Mouse (Mus musculus) cerebellum, adult 9-11 months (tissue): Measurements from ENCODE around the gene Rapgef2.
"Not testable (repeated sequence)": the region's sequence is repeated elsewhere in the genome, so short reads cannot be mapped to it uniquely, and the experiment has no call there.

Experiments
- DNase-seq: peaks from one replicate; pipeline ENCODE4 v3.0.0; 2022

Rapgef2 gene

DNA sequence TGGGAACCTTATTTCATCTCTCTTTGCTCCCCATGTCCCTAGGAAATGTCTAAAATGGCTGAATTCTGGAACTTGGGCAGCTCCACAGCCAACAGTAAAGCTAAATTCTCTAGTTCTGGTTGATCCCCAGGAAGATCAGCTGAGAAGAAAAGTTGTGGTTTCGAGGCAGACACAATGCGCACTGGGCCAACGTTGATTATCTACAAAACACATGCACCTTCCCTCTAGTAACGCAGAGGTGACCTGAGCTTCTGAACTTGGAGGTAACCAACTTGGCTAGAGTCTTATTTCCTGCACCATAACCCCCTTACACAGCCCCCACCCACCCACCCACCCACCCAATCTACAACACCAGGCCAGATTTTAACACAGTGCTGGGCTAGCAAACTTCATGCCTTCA is 55.6 kb downstream of the Rapgef2 start:
- no peak for DNase-seq

DNA sequence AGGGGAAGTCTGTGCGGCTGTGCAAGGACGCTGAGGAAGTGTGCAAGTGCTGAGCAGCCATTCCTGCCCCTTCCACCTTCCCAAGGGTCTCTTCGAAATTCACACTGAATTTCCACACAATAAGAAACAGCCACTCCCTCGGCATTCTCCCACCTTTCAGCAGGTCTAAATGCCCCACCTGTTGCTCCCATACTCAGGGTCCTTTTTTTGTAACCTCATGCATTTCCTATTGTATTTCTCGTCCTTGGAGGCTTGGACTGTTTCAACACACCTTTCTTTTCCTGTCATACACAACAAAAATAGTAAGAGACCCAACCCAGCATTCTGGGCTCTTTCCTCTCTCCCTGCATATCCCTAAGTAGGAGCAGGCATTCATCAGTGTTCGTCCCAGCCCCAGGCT is 56.8 kb downstream of the Rapgef2 start:
- no peak for DNase-seq

DNA sequence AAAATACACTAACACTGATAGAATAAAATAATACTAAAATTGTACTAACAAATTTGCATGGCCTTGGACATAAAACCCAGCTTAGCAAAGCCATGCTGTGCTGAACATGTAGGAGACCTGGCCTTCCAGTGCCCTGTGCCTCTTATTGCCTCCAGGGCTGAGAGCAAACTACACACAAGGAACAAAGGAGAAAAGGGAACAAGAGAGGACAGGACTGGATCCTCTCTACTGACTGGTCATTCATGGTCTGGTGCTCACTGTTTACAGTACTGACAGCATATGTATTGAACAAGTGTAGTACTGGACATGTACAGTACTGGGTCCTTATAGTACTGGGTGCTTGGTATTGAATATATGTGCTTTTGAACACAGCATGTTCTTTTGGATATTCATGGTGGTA is 58.0 kb downstream of the Rapgef2 start:
- DNase-seq: no peak

DNA sequence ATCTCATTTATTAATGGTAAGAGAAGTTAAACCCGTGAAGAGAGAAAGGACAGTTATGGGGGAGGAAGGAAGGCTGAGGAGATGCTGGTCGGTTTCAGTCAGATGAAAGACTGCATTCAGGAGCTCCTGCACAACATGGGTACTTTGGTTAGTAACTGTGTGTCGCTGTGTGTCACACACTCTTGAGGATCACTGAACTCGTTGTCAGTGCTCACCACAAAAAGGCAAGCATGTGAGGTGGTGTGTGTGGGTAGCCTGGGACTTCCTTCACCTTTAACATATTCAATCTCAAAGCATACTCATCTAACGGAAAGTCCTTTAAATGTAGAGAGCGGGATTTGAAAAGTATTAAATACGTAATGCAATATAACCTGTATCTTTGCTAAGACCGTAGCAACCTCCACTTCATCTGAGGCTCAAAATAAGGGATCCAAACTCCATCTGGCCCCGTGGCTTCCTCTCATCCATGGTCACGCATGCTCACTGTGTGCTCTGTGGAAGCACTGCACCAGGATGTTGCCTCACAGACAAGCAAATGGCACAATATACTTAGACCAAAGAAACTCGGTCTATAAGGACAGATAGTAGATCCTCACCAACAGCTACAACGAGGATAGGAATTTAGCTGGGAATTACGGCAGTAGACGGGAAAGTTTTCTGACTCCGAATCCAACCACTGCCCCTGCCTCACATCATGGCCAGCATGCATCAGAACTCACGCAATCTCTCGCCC is 58.8 kb downstream of the Rapgef2 start:
- DNase-seq: no peak

DNA sequence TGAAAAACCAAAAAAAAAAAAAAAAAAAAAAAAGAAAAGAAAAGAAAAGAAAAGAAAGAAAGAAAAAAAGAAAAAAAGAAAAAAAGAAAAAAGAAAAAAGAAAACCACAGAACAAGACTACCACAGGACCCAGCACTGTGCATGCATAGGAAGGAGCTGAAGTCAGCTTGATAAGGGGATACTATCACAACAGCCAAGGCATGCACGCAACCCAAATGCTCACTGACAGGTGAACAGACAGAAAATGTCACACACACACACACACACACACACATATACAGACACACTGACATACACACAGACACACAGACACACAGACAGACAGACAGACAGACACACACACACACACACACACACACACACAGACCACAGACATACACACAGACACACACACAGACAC is 59.5 kb downstream of the Rapgef2 start:
- not testable (repeated sequence) for DNase-seq

DNA sequence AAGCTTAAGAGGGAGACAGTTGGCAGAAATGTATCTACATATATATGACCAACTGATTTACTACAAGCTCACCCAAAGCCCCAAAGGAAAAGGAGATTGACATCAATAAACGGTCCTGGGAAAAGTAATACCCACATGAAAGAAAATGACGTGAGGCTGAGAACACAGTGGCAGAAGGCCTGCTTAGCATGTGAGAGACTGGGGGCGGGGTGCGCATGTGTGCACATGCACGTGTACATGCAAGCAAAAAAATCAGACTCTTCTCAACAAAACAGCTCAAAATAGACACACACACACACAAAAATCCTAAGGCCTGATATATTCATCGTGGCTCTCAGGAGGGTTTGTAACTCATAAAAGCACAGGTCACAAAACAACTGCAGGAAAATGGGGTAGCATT is 60.4 kb downstream of the Rapgef2 start:
- DNase-seq: no peak

DNA sequence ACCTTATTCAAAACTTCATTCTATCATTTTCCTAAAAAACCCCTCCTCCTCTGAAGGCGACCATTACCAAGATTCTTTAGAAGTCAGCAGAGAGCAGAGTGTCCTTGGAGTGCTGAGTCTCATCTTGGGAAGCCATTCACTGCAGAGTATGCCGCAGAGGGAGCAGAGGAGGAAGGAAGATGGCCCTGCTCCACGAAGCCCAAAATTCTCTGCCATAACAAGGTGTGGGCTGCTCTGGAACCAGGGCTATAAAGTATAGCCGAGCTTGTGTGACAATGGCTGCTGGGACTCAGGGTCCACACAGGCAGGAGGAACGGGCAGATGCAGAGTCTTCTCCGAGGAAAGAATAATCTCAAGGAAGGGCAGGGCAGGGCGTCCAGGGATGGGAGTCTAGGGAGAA is 62.0 kb downstream of the Rapgef2 start:
- no peak for DNase-seq

DNA sequence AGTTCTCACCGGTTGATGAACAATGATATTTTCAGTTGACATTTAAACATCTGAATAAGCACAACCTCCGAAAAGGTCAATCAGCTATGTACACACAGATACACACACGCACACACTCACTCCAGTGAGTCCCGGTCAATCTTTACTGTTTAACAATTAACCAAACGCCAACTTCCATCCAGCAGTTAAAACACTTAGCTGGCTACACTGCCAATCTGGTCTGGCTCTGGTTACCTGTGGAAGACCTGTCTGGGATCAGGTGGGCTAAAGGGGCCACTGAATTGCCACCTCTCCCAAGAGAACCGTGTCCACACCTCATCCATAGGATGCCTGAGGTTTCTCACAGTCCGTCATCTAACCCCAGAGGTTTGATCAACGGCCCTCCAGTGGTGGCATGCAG is 63.0 kb downstream of the Rapgef2 start:
- no peak for DNase-seq

DNA sequence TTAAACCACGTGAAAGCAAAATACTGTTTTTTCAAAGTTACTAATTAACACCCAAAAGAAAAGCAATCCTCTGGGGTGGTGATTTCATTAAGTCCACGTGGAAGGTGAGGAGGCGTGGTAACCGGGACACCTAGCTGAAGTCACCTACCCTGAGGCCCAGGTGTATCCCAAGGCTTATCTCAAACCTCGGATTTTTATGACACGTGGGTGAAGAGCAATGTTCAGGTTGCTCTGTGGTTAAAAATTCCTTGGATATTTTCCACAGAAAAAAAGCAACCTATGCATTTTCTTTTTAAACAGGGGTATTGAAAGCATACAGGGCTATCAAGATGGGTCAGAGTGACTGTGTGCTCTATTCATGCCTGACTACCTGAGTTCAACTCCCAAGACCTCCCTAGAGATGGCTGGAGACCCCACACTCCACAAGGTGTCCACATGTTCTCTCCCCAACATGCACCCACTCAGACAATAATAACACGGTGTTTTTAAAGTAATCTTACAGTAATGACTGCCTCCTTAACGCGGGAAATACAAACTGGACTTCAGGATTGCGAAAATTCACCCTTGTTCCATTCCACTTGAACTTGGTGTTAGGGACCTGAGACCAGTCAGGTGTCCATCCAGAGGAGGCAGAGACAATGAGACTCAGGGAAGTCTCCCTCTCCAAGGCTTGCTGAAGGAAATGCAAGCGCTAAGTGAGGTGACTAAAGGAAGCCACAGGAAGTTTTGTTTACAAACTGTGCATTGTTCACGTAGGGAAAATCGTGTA is 63.9 kb downstream of the Rapgef2 start:
- DNase-seq: no peak

DNA sequence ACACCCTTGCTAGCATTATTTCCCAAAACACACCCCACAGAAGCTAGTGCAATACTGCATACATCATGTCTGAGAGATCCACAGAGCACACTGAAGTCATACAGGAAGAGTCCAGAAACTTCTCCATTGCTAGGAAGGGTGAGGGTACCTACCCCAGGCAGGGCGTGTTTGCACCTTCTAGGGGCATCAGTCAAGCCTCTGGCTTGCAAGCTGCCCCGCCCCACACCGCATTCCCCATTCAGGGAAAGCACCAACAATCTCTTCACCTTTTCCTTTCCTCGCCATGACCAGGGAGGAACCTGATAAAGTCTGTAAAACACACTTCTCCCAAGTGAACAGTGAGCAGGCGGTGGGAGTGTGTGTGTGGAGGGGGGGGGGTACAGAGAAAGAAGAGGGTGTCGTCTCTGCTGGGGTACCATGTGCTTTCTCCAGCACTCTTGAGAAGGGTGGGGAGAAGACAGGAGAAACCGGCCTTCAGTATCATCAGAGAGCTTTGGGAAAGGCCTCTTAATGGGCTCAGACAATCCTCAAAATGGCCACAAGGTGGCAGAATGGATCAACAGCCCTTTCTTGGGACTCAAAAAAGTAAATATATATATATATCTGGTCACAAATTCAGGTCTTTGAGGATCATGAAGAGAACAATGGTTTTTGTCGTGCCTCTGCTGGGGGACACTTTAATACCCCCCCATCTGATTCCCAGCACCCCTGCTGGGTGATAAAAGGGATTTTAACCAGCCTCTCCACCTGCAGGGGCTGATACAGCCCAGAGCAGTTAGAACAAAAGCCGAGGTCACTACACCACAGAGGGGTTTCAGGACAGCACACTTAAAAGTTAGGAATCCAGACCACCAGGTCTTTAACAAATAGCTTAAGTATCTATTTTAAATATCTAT is 64.8 kb downstream of the Rapgef2 start:
- DNase-seq: peak; percentile 71

DNA sequence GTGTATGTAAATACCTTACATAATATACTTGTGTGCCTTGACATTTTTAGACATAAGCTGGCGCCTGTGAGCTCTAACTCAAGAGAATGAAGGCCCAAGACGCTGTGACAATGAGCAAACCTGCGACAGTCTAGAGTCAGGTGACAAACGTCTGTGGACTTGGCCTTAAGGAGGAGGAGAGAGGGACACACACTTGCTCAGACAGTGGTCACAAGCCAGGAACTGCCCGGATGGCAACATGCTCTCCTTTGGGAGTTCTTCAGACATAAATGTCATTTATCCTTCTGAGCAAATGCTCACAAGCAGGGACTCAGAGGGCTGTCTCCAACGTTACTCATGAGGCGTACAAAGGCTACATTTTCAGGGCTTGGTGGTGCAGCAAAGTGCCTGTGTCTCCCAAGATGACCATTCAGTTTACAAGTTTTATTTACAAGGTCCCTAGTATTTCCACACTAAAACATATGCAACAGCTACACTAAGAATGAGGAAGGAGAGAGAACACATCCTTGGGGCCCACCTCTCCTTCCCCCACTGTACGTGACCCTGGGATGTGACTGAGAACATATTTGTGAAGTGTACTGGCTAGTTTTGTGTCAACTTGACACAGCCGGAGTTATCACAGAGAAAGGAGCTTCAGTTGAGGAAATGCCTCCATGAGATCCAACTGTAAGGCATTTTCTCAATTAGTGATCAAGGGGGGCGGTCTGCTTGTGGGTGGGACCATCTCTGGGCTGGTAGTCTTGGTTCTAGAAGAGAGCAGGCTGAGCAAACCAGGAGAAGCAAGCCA is 67.0 kb downstream of the Rapgef2 start:
- DNase-seq: no peak

DNA sequence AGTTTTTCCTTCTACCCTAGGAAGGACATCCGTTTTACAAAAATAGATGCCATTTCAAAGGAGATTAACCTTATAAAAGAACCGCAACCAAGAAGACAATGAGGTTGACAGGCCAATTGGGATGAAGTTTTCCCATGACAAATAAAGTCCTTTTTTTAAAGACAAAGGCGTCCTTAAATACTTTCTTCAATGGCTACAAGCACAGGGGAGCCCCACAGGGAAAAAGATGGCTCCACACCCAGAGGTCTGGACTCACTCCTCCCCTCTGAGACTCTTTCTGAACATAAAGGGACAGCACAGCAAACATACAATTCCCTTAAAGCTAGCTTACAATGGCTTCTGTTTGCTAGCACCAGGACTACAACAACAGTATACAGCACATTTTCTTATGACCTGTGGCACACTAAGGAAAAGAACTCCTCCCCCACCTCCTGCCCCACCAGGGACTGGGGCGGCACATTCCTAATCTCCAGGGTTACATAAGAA is 67.7 kb downstream of the Rapgef2 start:
- no peak for DNase-seq

DNA sequence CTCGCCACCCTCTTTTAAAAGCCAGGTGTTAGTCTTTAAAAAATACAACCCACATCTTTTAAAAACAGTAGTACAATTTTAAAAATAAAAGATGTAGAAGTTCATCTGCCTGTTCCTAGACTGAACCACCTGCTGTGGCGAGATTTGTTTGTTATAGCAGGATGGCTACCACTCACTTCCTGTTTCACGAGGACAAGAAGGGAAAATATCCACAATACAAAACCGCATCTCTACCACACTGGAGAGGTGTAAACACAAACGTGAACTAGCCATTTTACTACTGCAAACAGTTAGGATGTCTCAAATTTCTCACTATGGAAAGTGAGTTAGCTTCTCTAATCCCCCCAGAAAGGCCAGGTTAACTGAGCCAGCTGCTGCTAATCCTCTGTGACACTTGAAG is 76.1 kb downstream of the Rapgef2 start:
- no peak for DNase-seq

DNA sequence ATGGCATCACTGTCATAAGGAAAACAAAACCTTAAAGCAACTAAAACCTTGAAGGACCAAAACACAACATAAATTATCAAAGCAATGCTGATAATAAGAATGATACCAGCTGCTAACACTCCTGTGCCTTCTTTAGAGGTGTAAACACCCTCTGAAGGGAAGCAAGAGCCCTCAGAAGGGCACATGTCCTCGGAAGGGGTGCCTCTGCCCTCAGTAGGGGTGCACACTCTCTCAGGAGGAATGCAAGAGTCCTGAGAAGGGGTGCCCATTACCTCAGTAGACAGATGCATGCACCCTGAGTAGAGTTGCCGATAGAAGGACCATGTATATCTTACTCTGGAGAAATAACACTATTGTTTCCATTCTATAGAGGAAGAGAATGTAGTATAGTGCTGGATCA is 79.1 kb downstream of the Rapgef2 start:
- DNase-seq: no peak

DNA sequence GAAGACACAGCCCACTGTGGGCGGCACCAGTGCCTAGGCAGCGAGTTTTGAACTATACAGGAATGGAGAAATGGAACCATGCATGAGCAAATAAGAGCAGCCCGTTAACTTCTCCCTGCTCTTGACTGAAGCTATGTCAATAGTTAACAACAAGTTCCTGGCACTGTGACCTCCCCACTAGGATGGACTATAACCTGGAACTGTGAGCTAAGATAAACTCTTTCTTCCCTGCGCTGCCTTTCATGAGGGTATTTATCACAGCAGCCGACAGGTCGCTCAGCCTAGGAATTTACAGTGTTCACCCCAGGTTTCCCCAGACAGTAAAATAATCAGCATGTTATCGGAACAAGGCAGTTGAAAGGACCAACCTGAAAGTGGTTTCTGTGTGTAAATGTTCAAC is 79.8 kb downstream of the Rapgef2 start:
- DNase-seq: no peak

DNA sequence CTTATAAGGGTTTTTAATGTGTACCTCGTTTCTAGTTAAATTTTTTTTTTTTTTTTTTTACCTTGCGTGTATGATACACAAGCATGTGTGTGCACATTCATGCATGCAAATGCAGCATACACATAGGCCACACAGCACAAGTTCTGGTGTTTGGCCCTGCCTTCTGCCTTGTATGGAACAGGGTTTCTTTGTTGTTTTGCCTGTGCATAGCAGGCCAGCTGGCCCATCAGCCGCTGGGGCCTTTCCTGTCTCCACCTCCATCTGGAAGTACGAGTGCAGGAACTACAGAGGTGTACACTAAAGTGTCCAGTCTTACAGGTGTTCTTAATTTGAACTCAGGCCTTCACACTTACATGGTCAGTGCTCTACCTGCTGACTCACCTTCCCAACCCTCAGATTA is 80.3 kb downstream of the Rapgef2 start:
- DNase-seq: no peak

DNA sequence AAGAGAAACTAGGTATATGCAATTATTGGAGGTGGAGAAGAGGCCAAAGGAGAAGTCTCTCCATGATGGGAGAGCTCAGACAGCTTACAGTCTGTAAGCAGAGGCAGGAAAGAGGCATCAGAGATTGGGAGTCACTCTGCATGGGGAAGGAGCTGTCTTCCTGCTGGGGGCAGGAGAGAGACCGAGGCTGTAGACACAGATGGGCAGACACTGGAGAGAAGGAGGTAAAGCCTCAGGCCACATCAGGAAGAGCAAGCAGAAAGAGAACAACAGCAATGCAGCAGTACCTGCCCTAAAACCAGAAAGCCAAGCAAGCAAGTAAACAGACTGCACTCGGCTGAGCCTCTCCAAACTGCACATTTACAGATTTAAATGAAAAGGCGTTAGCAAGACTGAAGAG is 81.2 kb downstream of the Rapgef2 start:
- no peak for DNase-seq

DNA sequence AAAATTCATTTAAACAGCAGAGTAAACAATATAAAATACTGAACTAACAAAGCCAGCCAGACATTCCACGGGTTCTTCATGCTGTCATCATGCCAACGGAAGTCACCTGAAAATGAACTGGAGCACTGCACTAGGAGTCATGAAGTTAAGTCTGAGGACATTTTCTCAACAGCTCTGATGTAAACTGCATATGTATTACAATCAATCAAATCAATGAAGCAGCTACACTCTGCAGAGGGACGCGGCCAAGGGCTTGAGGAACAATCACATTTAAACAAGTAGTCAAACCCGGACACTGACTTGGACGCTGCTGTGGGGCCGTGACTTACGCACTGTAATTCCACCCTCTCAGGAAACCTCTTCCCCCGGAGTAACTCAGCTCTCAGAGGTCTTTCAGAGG is 82.1 kb downstream of the Rapgef2 start:
- no peak for DNase-seq

DNA sequence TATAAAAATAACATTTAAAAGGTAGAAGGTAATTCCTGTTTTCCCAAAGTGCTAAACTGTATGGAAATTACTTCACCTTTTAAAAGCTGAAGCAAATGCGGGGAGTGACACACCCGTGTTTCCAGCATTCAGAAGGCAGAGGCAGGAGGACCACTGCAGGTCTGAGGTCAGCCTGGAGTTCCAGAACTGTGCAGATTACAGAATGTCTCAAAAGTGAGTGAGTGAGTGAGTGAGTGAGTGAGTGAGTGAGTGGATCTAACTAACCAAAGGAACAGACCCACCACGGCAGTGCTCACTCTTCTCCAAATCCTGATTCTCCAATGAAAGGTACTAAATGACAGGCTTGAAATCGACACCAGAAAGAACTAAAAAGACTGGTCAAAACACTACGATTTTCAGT is 82.5 kb downstream of the Rapgef2 start:
- no peak for DNase-seq

DNA sequence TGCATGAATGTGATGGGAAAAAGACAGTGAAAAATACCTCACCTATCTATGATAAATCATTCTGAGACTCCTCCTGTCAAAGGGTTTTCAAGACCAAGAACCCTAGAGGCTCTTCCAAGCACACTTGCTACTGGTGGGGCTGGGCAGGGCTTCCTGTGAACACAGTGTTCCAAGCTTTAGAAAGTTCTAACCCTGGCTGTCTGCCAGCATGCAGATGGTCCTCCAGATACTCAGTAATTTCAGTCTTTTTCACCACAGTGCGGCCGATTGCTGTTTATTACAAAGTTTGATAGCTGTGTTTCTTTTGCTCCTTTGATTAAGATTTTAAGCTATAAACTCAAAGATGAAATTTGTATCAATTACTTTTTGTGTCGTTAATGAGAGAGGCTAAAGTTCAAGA is 83.1 kb downstream of the Rapgef2 start:
- DNase-seq: peak; percentile 52

DNA sequence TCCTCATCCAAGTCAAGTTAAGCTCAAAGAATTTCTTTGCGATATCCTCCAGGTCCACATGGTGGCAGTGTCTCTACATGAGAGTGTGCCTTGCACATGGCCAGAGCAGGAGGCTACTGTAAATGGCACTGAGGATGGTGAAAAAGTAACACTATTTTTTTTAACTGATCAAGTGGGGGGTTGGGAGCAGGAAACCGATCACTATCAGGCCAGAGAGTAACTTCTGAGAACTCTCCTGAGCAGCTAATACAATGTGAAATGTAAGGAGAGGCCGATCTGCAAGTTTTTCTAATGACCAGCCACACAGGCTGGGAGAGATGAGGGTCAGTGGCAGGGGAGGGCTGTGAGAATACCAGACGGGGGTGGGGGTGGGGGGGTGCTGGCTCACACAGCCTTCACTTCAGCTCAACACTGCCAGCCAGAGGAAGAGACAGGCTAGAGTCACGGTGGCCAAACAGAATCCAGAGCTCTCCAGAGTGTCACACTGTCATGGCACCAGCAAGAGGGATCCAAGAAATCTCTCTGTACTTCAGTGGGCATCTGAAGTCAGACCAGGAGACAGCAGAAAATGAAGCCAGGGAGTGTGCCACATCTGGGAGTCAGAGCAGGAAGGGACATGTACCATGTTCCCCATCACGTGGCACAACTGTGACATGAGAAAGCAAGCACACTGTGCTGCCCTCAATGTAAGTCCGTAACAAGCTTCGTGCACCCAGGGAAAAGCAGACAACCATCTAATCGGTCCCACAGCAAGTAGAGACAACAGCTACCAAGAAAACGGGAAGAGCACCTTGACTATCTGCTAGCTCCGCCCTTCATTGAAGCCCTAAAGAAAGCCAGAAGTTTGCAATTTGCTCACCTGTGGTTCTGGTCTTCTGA is 83.8 kb downstream of the Rapgef2 start:
- DNase-seq: peak; percentile 75
